Mouse (Mus musculus) limb, embryonic 14.5 days (tissue): ENCODE data around the gene Csnk1d. TPM values are rescaled to one million over a fixed set of nuclear protein-coding genes. Genes with fewer than 3 reads are reported as not detected.

Source experiments
- ATAC-seq: fragments of 200-750 bp; cut with Nextera tagmentation; 2 replicates; pipeline ENCODE4 v1.8.0; 2017; ENCODE audit warnings: low read depth, moderate number of reproducible peaks, moderate TSS enrichment; ENCODE audit not compliant: low FRiP score
- DNase-seq: peaks from one replicate; pipeline ENCODE4 v3.0.0-alpha.2; 2015; ENCODE audit warnings: low spot score
- H3K27ac ChIP-seq: fragments of 300-500 bp; sonication (generic); replicated peaks from 2 replicates; pipeline ENCODE4 v1.5.1; 2014; ENCODE audit warnings: low read depth, mild to moderate bottlenecking, low read length, moderate library complexity, mixed read lengths
- H3K27me3 ChIP-seq: fragments of 300-500 bp; sonication (generic); 2 replicates; pipeline ENCODE4 v1.6.1; 2014; ENCODE audit warnings: low read length, mixed read lengths; ENCODE audit not compliant: control insufficient read depth, insufficient read depth
- H3K36me3 ChIP-seq: fragments of 300-500 bp; sonication (generic); 2 replicates; pipeline ENCODE4 v1.6.1; 2014; ENCODE audit warnings: mild to moderate bottlenecking, low read length, moderate library complexity, mixed read lengths; ENCODE audit not compliant: control insufficient read depth, insufficient read depth
- H3K4me1 ChIP-seq: fragments of 300-500 bp; sonication (generic); 2 replicates; pipeline ENCODE4 v1.6.1; 2014; ENCODE audit warnings: antibody characterized with exemption, low read length, mixed read lengths; ENCODE audit not compliant: control insufficient read depth, insufficient read depth
- H3K4me2 ChIP-seq: fragments of 300-500 bp; sonication (generic); replicated peaks from 2 replicates; pipeline ENCODE4 v1.6.1; 2014; ENCODE audit warnings: low read depth, mild to moderate bottlenecking, low read length, moderate library complexity; ENCODE audit not compliant: severe bottlenecking
- H3K4me3 ChIP-seq: fragments of 300-500 bp; sonication (generic); replicated peaks from 2 replicates; pipeline ENCODE4 v1.5.1; 2014; ENCODE audit warnings: low read length
- H3K9ac ChIP-seq: fragments of 300-500 bp; sonication (generic); 2 replicates; pipeline ENCODE4 v1.6.1; 2014; ENCODE audit warnings: mild to moderate bottlenecking, low read depth, low read length, moderate library complexity; ENCODE audit not compliant: severe bottlenecking
- H3K9me3 ChIP-seq: fragments of 300-500 bp; sonication (generic); 2 replicates; pipeline ENCODE4 v1.6.1; 2016; ENCODE audit warnings: low read length; ENCODE audit not compliant: control insufficient read depth
- POLR2A ChIP-seq: fragments of 200-500 bp; IDR thresholded peaks from 2 replicates; pipeline ENCODE4 v1.8.0; 2012; ENCODE audit warnings: inconsistent platforms, mild to moderate bottlenecking, moderate library complexity, borderline replicate concordance; ENCODE audit not compliant: insufficient read depth, insufficient read length; ENCODE audit errors: extremely low read depth
- WGBS: fragments of 180-500 bp; shearing (Covaris S2); extraction: QIAGEN DNeasy Blood & Tissue Kit; methylation state at CpG from one replicate; pipeline ENCODE4 v1.1.7; 2014; 5-methylcytosine and 5-hydroxymethylcytosine counted together
- polyA plus RNA-seq, 2 experiments: library from polyadenylated mRNA; depleted of rRNA in 1 of 2; stranded (reverse) in 1 of 2; unstranded in 1 of 2; fragments of >200 nt; fragmentation: Nextera tagmentation in 1 of 2; extraction: Ambion mirVana in 1 of 2; gene quantifications; 2 replicates each; pipeline versions ENCODE4 v1.2.1 to v1.2.3; 2012 to 2014

Csnk1d gene
- polyA plus RNA-seq (2012; rRNA removed) (140 and 148 TPM in 2 replicates), polyA plus RNA-seq (2014; fragmentation: Nextera tagmentation; extraction: Ambion mirVana) (65.8 and 74.9 TPM in 2 replicates)

DNA sequence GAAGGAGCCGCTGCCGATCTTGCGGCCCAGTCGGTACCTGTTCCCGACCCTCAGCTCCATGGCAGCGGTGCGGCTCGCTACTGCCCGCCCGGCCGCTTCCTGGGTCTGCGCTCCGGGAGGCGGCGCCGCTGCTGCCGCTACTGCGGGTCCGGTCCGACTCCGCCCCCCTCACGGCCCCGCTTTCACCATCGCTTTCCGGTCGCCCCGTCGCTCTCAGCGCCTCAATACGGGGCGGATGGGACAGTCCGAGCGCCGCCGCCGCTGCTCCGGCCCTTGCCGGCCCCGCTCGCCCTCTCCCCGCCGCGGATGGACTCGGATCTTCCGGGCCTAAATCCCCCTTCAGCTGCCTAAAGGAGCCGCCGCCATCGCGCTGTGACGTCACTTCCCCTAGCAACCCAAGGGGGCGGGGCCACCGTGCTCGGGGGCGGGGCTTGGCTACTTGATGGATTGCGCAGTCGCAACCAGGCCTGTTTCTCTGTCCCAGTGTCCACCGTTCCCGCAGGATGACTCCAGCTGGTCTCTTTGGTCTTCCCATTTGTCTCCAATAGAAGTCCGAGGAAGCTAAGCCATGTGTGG lies at the start of gene Csnk1d:
Gene Csnk1d (minus strand): TSS at position 380 of the 576 bp plus-strand sequence.
- peak within 1 kb of the TSS; percentile 100 for H3K9ac ChIP-seq
- H3K4me3 ChIP-seq = peak within 1 kb of the TSS; percentile 100
- no peaks in the 10 kb centered on the region for H3K9me3 ChIP-seq
- peak within 1 kb of the TSS; percentile 79 for H3K4me2 ChIP-seq
- peaks cover 10% of the 10 kb centered on the region for H3K36me3 ChIP-seq
- H3K27me3 ChIP-seq = no peaks in the 10 kb centered on the region
- 0 out of 2 replicates have a peak, but pooled peaks have one; percentile 43 for TF ChIP-seq POLR2A
- peak within 1 kb of the TSS; percentile 98 for H3K27ac ChIP-seq
- 4% methylated on average over 54 of the region's 59 CpGs for WGBS
- H3K4me1 ChIP-seq = peaks cover 23% of the 10 kb centered on the region
- ATAC-seq = peak; percentile 94
- peak; percentile 97 for DNase-seq

DNA sequence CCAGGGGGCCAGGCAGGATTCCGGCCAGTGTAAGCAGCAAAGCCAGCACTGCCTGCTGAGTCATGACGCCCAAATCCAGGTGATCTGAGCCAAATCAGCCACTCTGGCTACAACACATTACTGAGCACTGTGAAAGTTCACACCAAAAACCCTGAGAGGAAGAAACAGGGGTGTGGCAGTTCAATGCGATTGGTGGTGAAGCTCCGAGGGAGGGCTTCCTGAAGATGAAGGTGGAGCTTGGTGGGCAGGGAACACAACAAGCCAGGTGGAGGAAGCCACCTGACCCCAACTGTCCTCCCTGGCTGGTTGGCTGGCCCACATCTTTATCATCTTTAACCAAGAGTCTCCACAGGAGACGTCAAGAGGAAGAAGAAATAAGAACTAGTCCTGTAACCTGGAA lies 48.2 kb upstream of the Csnk1d start, which contains the start of gene Cd7:
Gene Cd7 (minus strand): TSS at position 117 of the 400 bp plus-strand sequence.
- H3K27ac ChIP-seq = no peak within 1 kb of the TSS
- TF ChIP-seq POLR2A = no peak
- WGBS = 65% methylated on average over 5 of the region's 5 CpGs
- no peak within 1 kb of the TSS for H3K9ac ChIP-seq
- no peak within 1 kb of the TSS for H3K4me3 ChIP-seq
- H3K4me1 ChIP-seq = no peaks in the 10 kb centered on the region
- no peak within 1 kb of the TSS for H3K4me2 ChIP-seq
- no peak for ATAC-seq
- H3K9me3 ChIP-seq = no peaks in the 10 kb centered on the region
- no peak for DNase-seq
- no peaks in the 10 kb centered on the region for H3K36me3 ChIP-seq
- H3K27me3 ChIP-seq = no peaks in the 10 kb centered on the region

DNA sequence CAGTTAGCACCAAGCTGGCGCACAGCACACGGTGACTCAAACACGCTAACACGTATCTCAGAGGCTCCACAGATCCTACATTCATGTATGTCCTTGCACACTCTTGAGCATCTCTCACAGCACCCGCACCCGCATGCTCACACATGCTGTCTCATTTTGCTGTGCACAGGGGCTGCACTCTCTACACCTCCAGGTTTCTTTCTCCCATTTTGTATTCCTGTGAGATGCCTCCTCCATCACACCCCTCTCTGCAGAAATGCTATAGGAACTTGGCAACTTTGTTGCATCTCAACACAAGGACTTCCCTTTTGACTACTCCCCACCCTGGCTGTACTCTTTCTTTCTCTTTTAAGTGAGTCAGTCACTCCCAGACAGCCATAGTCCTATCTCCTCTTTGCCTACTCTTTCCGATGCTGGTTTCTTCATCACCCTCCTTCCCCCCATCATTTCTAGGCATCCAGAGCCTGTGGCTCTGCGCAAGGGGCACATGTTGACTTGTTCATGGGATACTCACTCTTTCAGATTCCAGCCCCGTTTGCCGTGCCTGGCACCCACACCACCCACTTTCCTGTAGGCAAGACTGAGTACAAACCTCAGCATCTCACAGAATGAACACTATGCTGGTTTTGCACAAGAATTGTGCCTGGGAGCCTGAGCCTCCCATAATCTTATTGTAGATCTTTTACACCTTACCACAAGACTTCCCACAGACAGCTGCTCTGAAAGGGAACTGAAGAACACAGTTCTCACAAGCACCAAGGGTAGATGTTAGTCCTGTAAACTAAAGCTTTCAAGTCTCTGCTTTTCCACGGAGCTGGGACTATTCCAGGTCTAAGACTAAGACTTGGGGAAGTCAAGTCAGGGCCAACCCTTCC lies 47.5 kb upstream of the Csnk1d start:
- no peak for DNase-seq
- no peak overlapping the region for H3K4me2 ChIP-seq
- H3K36me3 ChIP-seq = no peaks in the 10 kb centered on the region
- H3K27me3 ChIP-seq = no peaks in the 10 kb centered on the region
- H3K9me3 ChIP-seq = no peaks in the 10 kb centered on the region
- no peak overlapping the region for H3K4me3 ChIP-seq
- H3K27ac ChIP-seq = no peak overlapping the region
- no peak for TF ChIP-seq POLR2A
- no peak for ATAC-seq
- no peak overlapping the region for H3K9ac ChIP-seq
- 85% methylated on average over 11 of the region's 11 CpGs for WGBS
- no peaks in the 10 kb centered on the region for H3K4me1 ChIP-seq

DNA sequence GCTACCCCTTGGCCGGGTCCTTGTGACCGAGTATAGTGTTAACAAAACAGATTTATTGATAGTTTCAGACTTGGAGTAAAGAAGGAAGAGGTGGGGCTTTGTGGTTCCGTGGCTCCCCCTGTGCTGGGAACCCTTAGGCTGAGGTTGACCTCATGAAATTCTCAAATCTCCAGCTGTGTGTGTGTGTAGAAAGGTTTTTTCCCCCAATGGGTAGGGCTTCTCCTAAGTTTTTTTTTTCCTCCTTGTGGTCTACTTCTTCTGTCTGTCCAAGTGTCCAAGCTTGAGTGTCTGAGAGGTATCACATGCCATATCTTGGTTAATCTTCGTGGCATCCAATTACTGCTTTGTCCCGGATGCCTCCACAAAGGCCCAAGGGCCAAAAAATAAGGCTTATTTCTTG lies 42.0 kb upstream of the Csnk1d start:
- H3K9me3 ChIP-seq = no peaks in the 10 kb centered on the region
- 76% methylated on average over 5 of the region's 5 CpGs for WGBS
- TF ChIP-seq POLR2A = no peak
- no peaks in the 10 kb centered on the region for H3K36me3 ChIP-seq
- no peaks in the 10 kb centered on the region for H3K27me3 ChIP-seq
- no peak overlapping the region for H3K4me3 ChIP-seq
- no peak overlapping the region for H3K27ac ChIP-seq
- no peak for ATAC-seq
- H3K4me2 ChIP-seq = no peak overlapping the region
- H3K9ac ChIP-seq = no peak overlapping the region
- DNase-seq = no peak
- no peaks in the 10 kb centered on the region for H3K4me1 ChIP-seq

DNA sequence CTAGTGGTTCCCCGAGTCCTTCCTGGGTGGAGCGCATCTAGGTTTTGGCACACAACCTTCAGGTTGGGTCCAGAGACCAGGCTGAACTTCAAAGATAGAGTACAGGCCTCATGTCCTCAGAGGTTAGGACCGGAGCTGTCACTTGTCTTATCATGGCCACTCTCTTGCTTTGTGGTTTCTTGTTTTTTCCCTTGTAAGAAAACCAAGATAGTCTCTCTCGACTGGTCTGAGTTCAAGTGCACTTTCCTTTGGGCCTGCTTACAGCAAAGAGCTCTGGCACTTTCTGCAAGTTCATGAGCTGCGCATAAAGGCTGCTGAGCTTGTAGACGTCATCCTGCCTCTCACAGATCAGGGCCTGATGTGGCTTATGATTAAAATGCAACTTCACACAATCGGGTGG lies 36.1 kb upstream of the Csnk1d start:
- no peak for TF ChIP-seq POLR2A
- Histone ChIP-seq H3K9ac (no peak overlapping the region), H3K4me2 (no peak overlapping the region), H3K36me3 (no peaks in the 10 kb centered on the region), H3K4me1 (no peaks in the 10 kb centered on the region), H3K4me3 (no peak overlapping the region), H3K27me3 (no peaks in the 10 kb centered on the region), H3K9me3 (no peaks in the 10 kb centered on the region), H3K27ac (no peak overlapping the region)
- WGBS = 88% methylated on average over 7 of the region's 7 CpGs
- no peak for DNase-seq
- ATAC-seq = no peak
